Mouse (Mus musculus): ENCODE measurements around the gene Lrat.

GRCm38 (mm10) chr3:82888842-82889241 is 14.9 kb downstream of the Lrat start:
- TF ChIP-seq CTCF (IDR thresholded peaks at IDR 0.05; ENCODE audit: low read depth) (no peak), EP300 (IDR thresholded peaks at IDR 0.05; ENCODE audit: low read depth) (no peak)
